Mouse (Mus musculus) G1E (cell line): ENCODE data around the gene Papss2. TPM values are rescaled to one million over a fixed set of nuclear protein-coding genes. Genes with fewer than 3 reads are reported as not detected.

Experiments
- ATAC-seq: 2 replicates; pipeline ENCODE4 v1.8.0; 2016; ENCODE audit warnings: mild to moderate bottlenecking; ENCODE audit not compliant: insufficient number of reproducible peaks, poor library complexity, low FRiP score, severe bottlenecking; ENCODE audit errors: extremely low read depth
- DNase-seq: peaks from one replicate; pipeline ENCODE4 v3.0.0; 2012; ENCODE audit warnings: low spot score
- H3K27me3 ChIP-seq: 2 replicates; pipeline ENCODE4 v1.6.1; 2012; ENCODE audit warnings: mild to moderate bottlenecking, low read length, inconsistent platforms; ENCODE audit not compliant: insufficient read depth
- H3K36me3 ChIP-seq: replicated peaks from 2 replicates; pipeline ENCODE3; 2012; ENCODE audit warnings: mild to moderate bottlenecking, inconsistent platforms
- H3K4me1 ChIP-seq: 2 replicates; pipeline ENCODE4 v1.6.1; 2012; ENCODE audit warnings: low read depth, low read length, inconsistent platforms, mixed read lengths; ENCODE audit not compliant: insufficient read depth
- H3K4me3 ChIP-seq: 2 replicates; pipeline ENCODE4 v1.5.1; 2012; ENCODE audit warnings: low read depth, mild to moderate bottlenecking, inconsistent platforms, low read length, moderate library complexity, mixed read lengths
- H3K9me3 ChIP-seq: replicated peaks from 2 replicates; pipeline ENCODE4 v1.6.1; 2012; ENCODE audit warnings: inconsistent platforms
- CTCF ChIP-seq: IDR thresholded peaks from 2 replicates; pipeline ENCODE4 v1.5.1; 2012; ENCODE audit warnings: low read depth, low read length, inconsistent platforms, mixed read lengths
- GATA1 ChIP-seq: IDR thresholded peaks from 2 replicates; pipeline ENCODE4 v1.6.1; 2012; ENCODE audit warnings: borderline replicate concordance, low read length, inconsistent platforms, mixed read lengths
- GATA2 ChIP-seq: IDR thresholded peaks from 2 replicates; pipeline ENCODE4 v1.6.1; 2012; ENCODE audit warnings: low read depth, low read length, inconsistent platforms, borderline replicate concordance
- POLR2AphosphoS5 ChIP-seq: IDR thresholded peaks from 2 replicates; pipeline ENCODE4 v1.6.1; 2012; ENCODE audit warnings: low read depth, low read length, inconsistent platforms; ENCODE audit not compliant: insufficient replicate concordance
- TAL1 ChIP-seq: conservative IDR thresholded peaks from 2 replicates; pipeline ENCODE4 v1.6.1; 2012; ENCODE audit warnings: low read depth, low read length, inconsistent platforms, mixed read lengths
- polyA plus RNA-seq: library from polyadenylated mRNA; stranded (reverse); fragments of >175 nt; gene quantifications from 2 replicates; pipeline ENCODE4 v1.2.3, GENCODE M21; 2012
- total RNA-seq, 2 experiments: library from RNA; stranded (forward) in 1 of 2; stranded (reverse) in 1 of 2; fragments of 200-1000 nt in 1 of 2; fragments of >200 nt in 1 of 2; fragmentation: Nextera tagmentation in 1 of 2; gene quantifications; 2 replicates each; pipeline ENCODE4 v1.2.3; 2014 to 2017

The Papss2 gene
- total and polyA plus RNA-seq, 3 experiments = 7.0 to 164 (median 66.2) TPM

DNA sequence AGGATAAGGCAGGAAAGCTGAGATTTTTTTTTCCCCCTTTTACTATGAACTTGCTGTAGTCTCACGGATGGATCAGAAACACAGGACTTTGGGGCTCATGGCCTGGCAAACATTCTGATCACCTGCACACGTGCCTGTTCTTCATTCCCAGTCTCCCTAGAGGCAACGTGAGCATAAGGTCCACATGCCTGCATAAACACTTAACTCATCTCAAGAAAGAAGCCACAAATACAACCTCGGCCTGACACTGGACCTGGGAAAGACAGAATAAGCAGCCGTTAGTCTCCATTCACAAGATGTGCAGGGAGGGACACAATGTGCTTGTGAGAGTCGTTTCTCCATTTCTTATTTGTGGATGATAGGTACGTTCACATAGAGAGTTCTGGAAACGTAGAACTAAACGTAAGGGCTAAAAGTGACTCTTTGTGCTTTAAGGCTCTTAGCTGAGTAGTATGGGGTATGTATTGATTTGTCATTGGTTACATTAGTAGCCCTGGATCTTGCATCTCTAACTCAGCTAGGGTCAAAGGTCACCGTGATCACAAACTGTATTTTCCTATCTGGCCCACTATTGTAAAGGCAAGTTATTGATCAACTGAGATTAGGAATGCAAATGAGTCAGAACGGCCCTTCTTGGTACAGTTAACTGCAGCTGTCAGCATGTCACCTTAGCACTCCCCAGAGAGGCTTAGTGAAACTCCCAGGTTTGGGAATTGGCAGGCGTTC, 18.6 kb downstream of the Papss2 start:
- TF ChIP-seq POLR2AphosphoS5 (no peak), GATA1 (no peak), CTCF (no peak), TAL1 (no peak)
- ATAC-seq = no peak

GRCm38 (mm10) chr19:32614772-32615099, 19.1 kb downstream of the Papss2 start:
- Histone ChIP-seq H3K4me3 (no peak overlapping the region), H3K4me1 (peaks cover 9% of the 10 kb centered on the region; the same call in 1 of the 2 replicates), H3K27me3 (no peaks in the 10 kb centered on the region), H3K36me3 (peaks cover 28% of the 10 kb centered on the region), H3K9me3 (no peaks in the 10 kb centered on the region)
- no peak for TF ChIP-seq GATA1
- TF ChIP-seq TAL1 = no peak
- TF ChIP-seq GATA2 = no peak
- TF ChIP-seq CTCF = no peak
- no peak for TF ChIP-seq POLR2AphosphoS5
- DNase-seq (no peak), ATAC-seq (no peak)

More for the DNA sequence above, 18.6 kb downstream of the Papss2 start:
- Histone ChIP-seq H3K4me3 (no peak overlapping the region), H3K9me3 (no peaks in the 10 kb centered on the region), H3K4me1 (peaks cover 13% of the 10 kb centered on the region; the same call in 1 of the 2 replicates), H3K36me3 (peaks cover 31% of the 10 kb centered on the region), H3K27me3 (no peaks in the 10 kb centered on the region)
- no peak for DNase-seq

- DNase-seq = no peak
- Histone ChIP-seq H3K36me3 (peaks cover 31% of the 10 kb centered on the region), H3K4me1 (peaks cover 4% of the 10 kb centered on the region; the same call in 1 of the 2 replicates), H3K9me3 (no peaks in the 10 kb centered on the region), H3K4me3 (no peak overlapping the region), H3K27me3 (no peaks in the 10 kb centered on the region)
- TF ChIP-seq TAL1 (no peak), GATA1 (no peak), CTCF (no peak), POLR2AphosphoS5 (no peak)
- no peak for ATAC-seq
Measured at GRCm38 (mm10) chr19:32616646-32617045, 21.1 kb downstream of the Papss2 start.

DNA sequence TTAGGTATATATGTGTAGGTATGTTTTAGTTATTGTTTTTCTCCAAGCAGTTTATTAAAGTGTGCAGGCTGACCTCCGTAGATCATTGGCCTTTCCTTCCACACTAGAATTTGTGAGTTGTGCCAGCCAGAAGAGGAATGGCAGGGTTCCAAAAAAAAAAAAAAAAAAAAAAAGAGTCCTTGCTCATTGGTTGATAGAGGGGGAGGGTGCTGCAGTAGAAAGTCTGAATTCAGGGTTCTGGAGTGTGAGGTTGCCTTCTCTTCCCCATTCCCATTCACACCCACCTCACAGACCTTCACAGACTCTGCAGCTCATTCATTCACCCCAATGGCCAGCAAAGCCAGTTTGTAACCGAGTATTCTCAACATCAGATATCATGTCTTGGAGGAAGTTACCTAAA, 24.1 kb downstream of the Papss2 start:
- no peak for DNase-seq
- no peak for ATAC-seq
- no peaks in the 10 kb centered on the region for H3K9me3 ChIP-seq
- no peaks in the 10 kb centered on the region for H3K27me3 ChIP-seq
- TF ChIP-seq POLR2AphosphoS5 (no peak), TAL1 (no peak), GATA1 (no peak), CTCF (no peak)
- peaks cover 14% of the 10 kb centered on the region for H3K4me1 ChIP-seq
- no peak overlapping the region for H3K4me3 ChIP-seq
- H3K36me3 ChIP-seq = peaks cover 35% of the 10 kb centered on the region

DNA sequence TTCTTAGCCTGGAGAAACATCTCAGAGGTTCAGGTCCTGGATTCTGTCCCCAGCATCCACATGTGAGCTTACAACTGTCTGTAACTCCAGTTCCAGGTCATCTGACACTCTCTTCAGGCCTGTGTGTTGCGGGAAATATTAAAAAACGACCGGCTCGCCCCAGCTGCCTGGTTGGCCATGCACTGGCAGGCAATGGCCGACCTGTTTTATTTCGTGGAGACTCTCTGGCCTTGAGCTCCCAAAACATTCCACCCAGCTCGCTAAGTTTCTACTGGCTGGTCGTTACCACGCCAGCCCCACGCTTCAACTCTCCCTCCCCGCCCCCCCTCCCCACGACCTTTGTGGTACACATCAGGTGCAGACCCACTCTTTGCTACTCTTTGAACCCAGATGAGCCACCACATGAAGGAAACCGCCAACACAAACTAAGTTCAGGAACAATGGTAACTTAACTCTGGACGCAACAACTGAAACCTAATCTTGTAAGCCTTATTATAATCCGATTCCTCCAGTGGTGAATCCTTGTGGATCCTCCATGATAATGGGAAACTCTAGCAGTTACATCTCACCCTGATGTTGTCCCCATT, 25.4 kb downstream of the Papss2 start:
- Histone ChIP-seq H3K4me3 (no peak overlapping the region), H3K4me1 (peaks cover 14% of the 10 kb centered on the region), H3K9me3 (no peaks in the 10 kb centered on the region), H3K27me3 (no peaks in the 10 kb centered on the region), H3K36me3 (peaks cover 30% of the 10 kb centered on the region)
- ATAC-seq (no peak), DNase-seq (no peak)
- TF ChIP-seq POLR2AphosphoS5 (no peak), CTCF (no peak), TAL1 (no peak), GATA1 (no peak), GATA2 (no peak)

- TF ChIP-seq GATA2 = no peak
- TF ChIP-seq GATA1 = no peak
- TF ChIP-seq POLR2AphosphoS5 = no peak
- TF ChIP-seq CTCF = no peak
- TF ChIP-seq TAL1 = no peak
- peaks cover 31% of the 10 kb centered on the region for H3K36me3 ChIP-seq
- H3K27me3 ChIP-seq = no peaks in the 10 kb centered on the region
- ATAC-seq (no peak), DNase-seq (no peak)
- peaks cover 20% of the 10 kb centered on the region for H3K4me1 ChIP-seq
- H3K9me3 ChIP-seq = no peaks in the 10 kb centered on the region
- no peak overlapping the region for H3K4me3 ChIP-seq
Measured at GRCm38 (mm10) chr19:32622142-32622541, 26.6 kb downstream of the Papss2 start.

DNA sequence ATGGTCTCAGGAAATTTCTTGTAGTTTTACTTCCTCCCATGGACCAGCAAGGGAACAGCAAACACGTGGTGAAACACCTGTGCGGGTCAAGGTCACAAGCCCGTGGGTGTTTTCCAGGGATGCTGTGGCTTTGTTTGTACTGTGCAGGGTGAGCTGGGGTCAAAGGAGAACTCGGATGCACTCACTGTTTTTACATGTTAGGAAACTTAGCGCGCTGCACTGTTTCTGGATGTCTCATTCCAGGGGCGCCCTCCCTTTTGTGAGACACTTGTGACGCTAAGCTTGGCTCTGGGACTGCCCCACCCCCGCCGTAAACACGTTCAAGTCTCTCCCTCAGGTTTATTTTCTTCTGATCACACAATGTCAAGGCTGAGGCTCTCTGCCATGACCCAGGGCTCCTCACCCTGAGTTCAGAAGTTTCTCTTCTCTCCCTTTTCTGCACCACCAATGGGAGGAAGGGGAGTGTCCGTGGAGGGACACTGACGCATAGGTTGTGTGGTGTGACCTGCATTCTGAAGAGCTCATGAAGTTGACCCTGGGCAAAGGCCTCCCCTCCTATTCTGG, 31.3 kb downstream of the Papss2 start:
- peaks cover 31% of the 10 kb centered on the region for H3K36me3 ChIP-seq
- H3K4me3 ChIP-seq = no peak overlapping the region
- ATAC-seq (no peak), DNase-seq (no peak)
- H3K27me3 ChIP-seq = no peaks in the 10 kb centered on the region
- TF ChIP-seq TAL1 (no peak), GATA2 (no peak), CTCF (no peak), POLR2AphosphoS5 (no peak)
- peaks cover 19% of the 10 kb centered on the region for H3K4me1 ChIP-seq
- H3K9me3 ChIP-seq = no peaks in the 10 kb centered on the region
